Mouse (Mus musculus): ENCODE results near the gene Ripply2.

DNA sequence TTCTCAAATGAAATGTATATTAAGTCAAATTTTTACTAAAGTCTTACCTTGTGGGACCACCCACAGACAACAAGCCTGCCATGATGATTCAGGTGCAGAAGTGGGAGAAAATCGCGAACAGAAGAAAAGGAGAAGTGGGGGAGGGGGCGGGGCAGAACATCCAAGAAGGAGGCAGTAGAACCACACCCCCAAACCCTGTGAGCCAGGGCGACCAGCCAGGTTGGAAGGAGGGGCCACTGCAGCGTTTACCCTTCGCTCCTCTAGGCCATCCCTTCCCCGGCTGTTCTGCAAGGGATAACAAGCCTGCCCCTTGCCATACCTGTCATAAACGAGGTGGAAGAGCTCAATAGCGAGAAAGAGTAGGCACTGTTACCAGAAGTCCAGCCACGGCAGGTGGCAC, 33.8 kb upstream of the Ripply2 start:
- TF ChIP-seq CTCF (IDR thresholded peaks at IDR 0.05; ENCODE audit: borderline replicate concordance, extremely low read depth, insufficient read depth, insufficient read length), result no peak
- TF ChIP-seq POLR2A (IDR thresholded peaks at IDR 0.05; ENCODE audit: borderline replicate concordance, extremely low read depth, insufficient read depth, insufficient read length, poor library complexity, severe bottlenecking), result no peak
